Mouse (Mus musculus) small intestine, adult 2 months (tissue): ENCODE data around the gene Uchl3. TPM values are rescaled to one million over a fixed set of nuclear protein-coding genes. Genes with fewer than 3 reads are reported as not detected.

Experiments
- H3K27ac ChIP-seq: fragments of 200-500 bp; 2 replicates; pipeline ENCODE4 v1.5.1; 2012; ENCODE audit warnings: low read depth, low read length, control low read depth, inconsistent platforms; ENCODE audit not compliant: insufficient read depth
- H3K27me3 ChIP-seq: fragments of 200-500 bp; 2 replicates; pipeline ENCODE4 v1.6.1; 2012; ENCODE audit warnings: mild to moderate bottlenecking, moderate library complexity, low read length, inconsistent platforms; ENCODE audit not compliant: control insufficient read depth, insufficient read depth
- H3K36me3 ChIP-seq: fragments of 200-500 bp; 2 replicates; pipeline ENCODE4 v1.6.1; 2012; ENCODE audit warnings: mild to moderate bottlenecking, low read length, control low read depth, inconsistent platforms; ENCODE audit not compliant: control insufficient read depth, insufficient read depth
- H3K4me1 ChIP-seq: fragments of 200-500 bp; 2 replicates; pipeline ENCODE4 v1.6.1; 2012; ENCODE audit warnings: low read length, inconsistent platforms, mixed read lengths; ENCODE audit not compliant: control insufficient read depth, insufficient read depth, insufficient read length
- H3K4me3 ChIP-seq: fragments of 200-500 bp; 2 replicates; pipeline ENCODE4 v1.5.1; 2012; ENCODE audit warnings: low read depth, mild to moderate bottlenecking, control low read depth, inconsistent platforms, low read length, moderate library complexity
- CTCF ChIP-seq: fragments of 200-500 bp; IDR thresholded peaks from 2 replicates; pipeline ENCODE4 v1.5.1; 2012; ENCODE audit warnings: low read depth, mild to moderate bottlenecking, control low read depth, inconsistent platforms, low read length, moderate library complexity, mixed read lengths; ENCODE audit not compliant: insufficient replicate concordance, insufficient read length; ENCODE audit errors: extremely low read depth
- POLR2A ChIP-seq: fragments of 200-500 bp; IDR thresholded peaks from 2 replicates; pipeline ENCODE4 v1.6.1; 2012; ENCODE audit warnings: low read depth, mild to moderate bottlenecking, control low read depth, inconsistent platforms, low read length, moderate library complexity
- WGBS: fragments of 180-500 bp; shearing (Covaris S2); methylation state at CpG from one replicate; pipeline ENCODE4 v1.1.7; 2018; 5-methylcytosine and 5-hydroxymethylcytosine counted together
- polyA plus RNA-seq: library from polyadenylated mRNA; depleted of rRNA; stranded (reverse); fragments of >200 nt; gene quantifications from 2 replicates; pipeline ENCODE4 v1.2.3, GENCODE M21; 2012

Uchl3 gene
- polyA plus RNA-seq, 1 experiment = 10.1 TPM

- 78% methylated on average over 5 of the region's 5 CpGs for WGBS
- no peaks in the 10 kb centered on the region for H3K4me1 ChIP-seq
- TF ChIP-seq CTCF (no peak), POLR2A (no peak)
- H3K27ac ChIP-seq = no peak overlapping the region
- peaks cover 13% of the 10 kb centered on the region for H3K36me3 ChIP-seq
- H3K4me3 ChIP-seq = no peak overlapping the region
- H3K27me3 ChIP-seq = no peaks in the 10 kb centered on the region
Measured at GRCm38 (mm10) chr14:101666536-101666935, 12.8 kb downstream of the Uchl3 start.

- WGBS = 92% methylated on average over 7 of the region's 7 CpGs
- no peak for TF ChIP-seq CTCF
- no peak for TF ChIP-seq POLR2A
- peaks cover 16% of the 10 kb centered on the region for H3K36me3 ChIP-seq
Measured at GRCm38 (mm10) chr14:101668626-101669025, 14.9 kb downstream of the Uchl3 start.

GRCm38 (mm10) chr14:101672226-101672625 lies 18.5 kb downstream of the Uchl3 start:
- Histone ChIP-seq H3K4me3 (no peak overlapping the region), H3K36me3 (peaks cover 21% of the 10 kb centered on the region), H3K4me1 (no peaks in the 10 kb centered on the region), H3K27ac (no peak overlapping the region), H3K27me3 (no peaks in the 10 kb centered on the region)
- WGBS = 83% methylated on average over 1 of the region's 1 CpGs
- TF ChIP-seq CTCF = no peak
- TF ChIP-seq POLR2A = no peak

More at GRCm38 (mm10) chr14:101668626-101669025, 14.9 kb downstream of the Uchl3 start:
- Histone ChIP-seq H3K27ac (no peak overlapping the region), H3K4me1 (no peaks in the 10 kb centered on the region), H3K4me3 (no peak overlapping the region), H3K27me3 (no peaks in the 10 kb centered on the region)

- H3K27ac ChIP-seq = no peak overlapping the region
- H3K27me3 ChIP-seq = no peaks in the 10 kb centered on the region
- no peaks in the 10 kb centered on the region for H3K4me1 ChIP-seq
- no peak for TF ChIP-seq POLR2A
- no peak for TF ChIP-seq CTCF
- 88% methylated on average over 6 of the region's 6 CpGs for WGBS
- H3K36me3 ChIP-seq = peaks cover 4% of the 10 kb centered on the region; the same call in 1 of the 2 replicates
- no peak overlapping the region for H3K4me3 ChIP-seq
Measured at GRCm38 (mm10) chr14:101687696-101688095, 33.9 kb downstream of the Uchl3 start.

GRCm38 (mm10) chr14:101688406-101688805 lies 34.6 kb downstream of the Uchl3 start:
- no peaks in the 10 kb centered on the region for H3K4me1 ChIP-seq
- 88% methylated on average over 2 of the region's 2 CpGs for WGBS
- no peaks in the 10 kb centered on the region for H3K27me3 ChIP-seq
- H3K27ac ChIP-seq = no peak overlapping the region
- TF ChIP-seq CTCF (no peak), POLR2A (no peak)
- H3K36me3 ChIP-seq = peaks cover 5% of the 10 kb centered on the region; the same call in 1 of the 2 replicates
- no peak overlapping the region for H3K4me3 ChIP-seq

GRCm38 (mm10) chr14:101704479-101704878 lies 50.7 kb downstream of the Uchl3 start:
- TF ChIP-seq POLR2A = no peak
- TF ChIP-seq CTCF = no peak
- 54% methylated on average over 4 of the region's 4 CpGs for WGBS
- Histone ChIP-seq H3K27me3 (no peaks in the 10 kb centered on the region), H3K27ac (no peak overlapping the region), H3K36me3 (no peaks in the 10 kb centered on the region), H3K4me1 (no peaks in the 10 kb centered on the region), H3K4me3 (no peak overlapping the region)

- Histone ChIP-seq H3K4me3 (no peak overlapping the region), H3K4me1 (no peaks in the 10 kb centered on the region), H3K27me3 (no peaks in the 10 kb centered on the region), H3K36me3 (no peaks in the 10 kb centered on the region), H3K27ac (no peak overlapping the region)
- WGBS = 82% methylated on average over 5 of the region's 5 CpGs
- TF ChIP-seq POLR2A (no peak), CTCF (no peak)
Measured at GRCm38 (mm10) chr14:101707088-101707487, 53.3 kb downstream of the Uchl3 start.
